Mouse (Mus musculus) neural tube, embryonic 11.5 days (tissue): ENCODE measurements at regions not wholly inside any gene's neighbourhood (a gene's known extent, or its start where the extent isn't known, plus 50 kb on each side); places are given as distances from the start of the nearest gene placed in this dataset.
A peak's percentile ranks its signal among the peaks of the same experiment; 100 is the strongest.
"Not testable (repeated sequence)": the region's sequence is repeated elsewhere in the genome, so short reads cannot be mapped to it uniquely, and the experiment has no call there.

Experiments used
- ATAC-seq: fragments of 200-750 bp; cut with Nextera tagmentation; 2 replicates; pipeline ENCODE4 v1.8.0; 2017; ENCODE audit warnings: moderate number of reproducible peaks, mild to moderate bottlenecking, moderate TSS enrichment, moderate library complexity; ENCODE audit not compliant: insufficient read depth, low FRiP score, low TSS enrichment
- DNase-seq: peaks from one replicate; pipeline ENCODE4 v3.0.0-alpha.2; 2015; ENCODE audit warnings: low spot score
- H3K27ac ChIP-seq: fragments of 300-500 bp; sonication (generic); 2 replicates; pipeline ENCODE4 v1.5.1; 2014; ENCODE audit warnings: low read depth, mild to moderate bottlenecking, low read length
- H3K27me3 ChIP-seq: fragments of 300-500 bp; sonication (generic); 2 replicates; pipeline ENCODE4 v1.6.1; 2014; ENCODE audit warnings: mild to moderate bottlenecking, low read length, mixed read lengths; ENCODE audit not compliant: control insufficient read depth, insufficient read depth
- H3K36me3 ChIP-seq: fragments of 300-500 bp; sonication (generic); 2 replicates; pipeline ENCODE4 v1.6.1; 2014; ENCODE audit warnings: mild to moderate bottlenecking, low read length, moderate library complexity, mixed read lengths; ENCODE audit not compliant: control insufficient read depth, insufficient read depth
- H3K4me1 ChIP-seq: fragments of 300-500 bp; sonication (generic); 2 replicates; pipeline ENCODE4 v1.6.1; 2014; ENCODE audit warnings: low read length, mixed read lengths; ENCODE audit not compliant: control insufficient read depth, insufficient read depth
- H3K4me2 ChIP-seq: fragments of 300-500 bp; sonication (generic); 2 replicates; pipeline ENCODE4 v1.6.1; 2014; ENCODE audit warnings: low read depth, mild to moderate bottlenecking, moderate library complexity
- H3K4me3 ChIP-seq: fragments of 300-500 bp; sonication (generic); 2 replicates; pipeline ENCODE4 v1.5.1; 2014; ENCODE audit warnings: low read depth, low read length
- H3K9ac ChIP-seq: fragments of 300-500 bp; sonication (generic); 2 replicates; pipeline ENCODE4 v1.6.1; 2014; ENCODE audit warnings: mild to moderate bottlenecking, low read length
- H3K9me3 ChIP-seq: fragments of 300-500 bp; sonication (generic); 2 replicates; pipeline ENCODE4 v1.6.1; 2016; ENCODE audit warnings: low read length; ENCODE audit not compliant: control insufficient read depth
- WGBS: fragments of 180-500 bp; shearing (Covaris S2); extraction: QIAGEN DNeasy Blood & Tissue Kit; methylation state at CpG from one replicate; pipeline ENCODE4 v1.1.7; 2014; 5-methylcytosine and 5-hydroxymethylcytosine counted together

GRCm38 (mm10) chr14:33722379-33723145 is 133.6 kb downstream of the Ptpn20 start:
- DNase-seq, H3K4me3 ChIP-seq: not testable (repeated sequence)

DNA sequence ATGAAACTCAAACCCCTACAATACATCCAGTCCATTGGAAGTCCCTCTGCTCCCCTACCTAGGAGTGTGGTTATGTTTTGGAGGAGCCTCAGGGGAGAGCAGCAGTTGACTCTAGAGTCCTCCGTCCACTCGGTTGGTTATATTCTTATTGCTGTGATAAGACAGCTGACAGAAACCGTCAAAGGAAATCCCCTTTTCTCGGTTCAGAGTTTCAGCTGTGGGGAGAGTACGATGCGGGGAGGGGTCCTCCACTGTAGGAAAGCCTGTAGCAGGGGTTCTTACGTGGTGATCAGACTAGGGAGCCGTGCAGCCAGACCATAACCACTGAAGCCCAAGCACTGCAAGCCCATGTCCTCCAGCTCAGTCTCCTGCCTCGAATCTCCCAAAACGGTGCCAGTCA is 137.5 kb downstream of the Ptpn20 start:
- 91% methylated on average over 10 of the region's 10 CpGs for WGBS
- no peak overlapping the region for H3K9ac ChIP-seq
- no peak for ATAC-seq
- H3K4me3 ChIP-seq = no peak overlapping the region
- no peak overlapping the region for H3K27ac ChIP-seq
- peaks cover 2% of the 10 kb centered on the region; the same call in 1 of the 2 replicates for H3K4me1 ChIP-seq
- no peaks in the 10 kb centered on the region for H3K9me3 ChIP-seq
- no peaks in the 10 kb centered on the region for H3K36me3 ChIP-seq
- no peak for DNase-seq
- H3K4me2 ChIP-seq = no peak overlapping the region
- no peaks in the 10 kb centered on the region for H3K27me3 ChIP-seq

More at GRCm38 (mm10) chr14:33722379-33723145, 133.6 kb downstream of the Ptpn20 start:
- H3K9me3 ChIP-seq, H3K27me3 ChIP-seq, H3K27ac ChIP-seq, ATAC-seq, H3K9ac ChIP-seq, H3K4me2 ChIP-seq, H3K36me3 ChIP-seq, H3K4me1 ChIP-seq: not testable (repeated sequence)
- WGBS = 74% methylated on average over 5 of the region's 5 CpGs

DNA sequence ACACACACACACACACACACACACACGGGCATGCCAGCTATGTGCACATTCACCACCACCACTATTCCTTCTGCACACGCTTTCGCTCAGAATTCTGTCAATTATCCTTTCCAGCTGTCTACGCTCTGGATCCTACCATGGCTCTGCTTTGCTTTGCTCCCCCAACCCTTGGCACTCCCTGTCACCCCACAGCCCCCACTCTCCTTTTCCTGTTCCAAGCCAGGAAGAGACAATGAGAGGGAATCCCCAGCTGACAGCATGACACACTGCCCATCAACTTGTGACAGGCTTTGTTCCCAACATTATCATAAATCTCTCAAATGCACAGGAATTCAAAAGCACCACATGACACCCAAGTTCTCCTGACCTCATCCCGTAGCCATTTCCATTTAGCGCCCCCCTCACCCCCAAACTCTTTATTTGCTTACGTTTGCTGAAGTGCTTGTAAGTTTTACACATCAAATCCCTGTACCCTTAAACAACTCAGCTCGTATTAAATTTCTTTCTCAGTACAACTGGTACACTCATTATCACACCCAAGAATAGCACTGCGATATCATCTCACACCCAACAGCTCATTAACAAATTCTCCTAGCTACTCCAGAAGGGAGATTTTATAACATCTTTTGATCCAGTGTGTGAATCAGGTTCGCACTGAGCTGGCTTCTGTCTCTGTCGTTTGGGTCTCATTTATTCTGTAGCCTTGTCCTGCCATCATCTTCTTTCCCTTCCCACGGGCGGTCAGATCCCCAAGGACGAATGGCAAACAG is 140.3 kb downstream of the Ptpn20 start:
- H3K9me3 ChIP-seq = no peaks in the 10 kb centered on the region
- no peaks in the 10 kb centered on the region for H3K36me3 ChIP-seq
- ATAC-seq (peak; percentile 61; the same call in 1 of the 2 replicates), DNase-seq (no peak)
- no peaks in the 10 kb centered on the region for H3K27me3 ChIP-seq
- H3K9ac ChIP-seq = no peak overlapping the region
- H3K4me1 ChIP-seq = peaks cover 7% of the 10 kb centered on the region; the same call in 1 of the 2 replicates
- no peak overlapping the region for H3K27ac ChIP-seq
- H3K4me2 ChIP-seq = no peak overlapping the region
- 57% methylated on average over 14 of the region's 14 CpGs for WGBS
- H3K4me3 ChIP-seq = no peak overlapping the region

- DNase-seq (peak; percentile 46), ATAC-seq (no peak)
These were observed 143.7 kb downstream of the Ptpn20 start for GRCm38 (mm10) chr14:33732698-33733097.

GRCm38 (mm10) chr14:33734446-33735043 is 145.5 kb downstream of the Ptpn20 start:
- ATAC-seq (no peak), DNase-seq (no peak)
- Histone ChIP-seq H3K9ac (no peak overlapping the region), H3K4me3 (no peak overlapping the region), H3K4me2 (no peak overlapping the region), H3K9me3 (no peaks in the 10 kb centered on the region), H3K27me3 (no peaks in the 10 kb centered on the region), H3K27ac (no peak overlapping the region), H3K36me3 (no peaks in the 10 kb centered on the region), H3K4me1 (peaks cover 5% of the 10 kb centered on the region; the same call in 1 of the 2 replicates)
- 74% methylated on average over 5 of the region's 5 CpGs for WGBS

More at GRCm38 (mm10) chr14:33732698-33733097, 143.7 kb downstream of the Ptpn20 start:
- no peaks in the 10 kb centered on the region for H3K9me3 ChIP-seq
- no peak overlapping the region for H3K4me2 ChIP-seq
- H3K36me3 ChIP-seq = no peaks in the 10 kb centered on the region
- no peak overlapping the region for H3K9ac ChIP-seq
- 29% methylated on average over 5 of the region's 5 CpGs for WGBS
- H3K27me3 ChIP-seq = no peaks in the 10 kb centered on the region
- no peak overlapping the region for H3K27ac ChIP-seq
- H3K4me3 ChIP-seq = no peak overlapping the region
- H3K4me1 ChIP-seq = peaks cover 7% of the 10 kb centered on the region; the same call in 1 of the 2 replicates

- H3K4me2 ChIP-seq = no peak overlapping the region
- no peak for DNase-seq
- no peaks in the 10 kb centered on the region for H3K36me3 ChIP-seq
- no peak for ATAC-seq
- H3K4me3 ChIP-seq = no peak overlapping the region
- H3K27ac ChIP-seq = no peak overlapping the region
- no peaks in the 10 kb centered on the region for H3K9me3 ChIP-seq
- no peak overlapping the region for H3K9ac ChIP-seq
- WGBS = 92% methylated on average over 3 of the region's 3 CpGs
- no peaks in the 10 kb centered on the region for H3K27me3 ChIP-seq
- H3K4me1 ChIP-seq = 0 out of 2 replicates have a peak, but pooled peaks cover 5% of the 10 kb centered on the region
These were observed 146.6 kb downstream of the Ptpn20 start for GRCm38 (mm10) chr14:33735653-33736052.

DNA sequence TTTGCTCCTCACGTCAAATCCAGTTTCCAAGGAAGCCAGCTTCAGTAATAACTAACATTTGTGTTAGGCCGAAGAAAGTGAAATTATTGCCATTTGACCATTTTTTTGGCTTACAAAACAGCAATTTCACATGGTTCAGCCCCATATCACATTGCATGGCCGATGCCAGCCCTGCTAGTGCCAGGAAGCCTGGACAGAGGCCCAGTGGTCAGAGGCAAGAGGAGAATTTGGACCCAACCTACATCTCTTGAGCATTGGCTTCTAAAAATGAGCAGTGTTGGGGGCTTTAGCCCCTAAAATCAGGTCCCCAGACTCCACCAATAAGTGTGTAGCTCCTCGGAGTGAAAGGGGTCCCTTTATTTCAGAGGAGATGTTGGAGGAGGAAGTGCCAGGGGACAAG is 157.2 kb downstream of the Ptpn20 start:
- WGBS = 92% methylated on average over 4 of the region's 4 CpGs
- no peak overlapping the region for H3K4me3 ChIP-seq

DNA sequence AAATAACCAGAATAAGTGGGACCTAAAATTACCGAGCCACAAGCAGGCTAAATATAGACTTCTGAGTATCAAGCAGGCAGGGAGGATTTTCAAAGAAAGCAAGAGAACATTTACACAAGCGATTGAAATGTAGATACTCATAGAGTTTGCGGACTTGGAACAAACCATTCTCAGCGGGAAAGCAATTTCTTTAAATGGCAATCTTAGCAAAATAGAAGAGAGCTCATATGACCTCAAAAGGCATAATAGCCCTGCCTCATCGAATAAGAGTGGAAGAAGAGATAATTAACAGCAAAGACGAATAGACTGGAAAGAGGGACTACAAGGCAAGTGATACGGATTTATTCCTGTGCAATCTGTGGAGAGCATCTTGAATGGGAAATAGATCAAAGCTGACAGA is 163.7 kb upstream of the Gdf10 start:
- Histone ChIP-seq H3K36me3 (no peaks in the 10 kb centered on the region), H3K27ac (no peak overlapping the region), H3K9ac (no peak overlapping the region), H3K4me3 (no peak overlapping the region), H3K4me1 (no peaks in the 10 kb centered on the region), H3K27me3 (no peaks in the 10 kb centered on the region), H3K4me2 (no peak overlapping the region), H3K9me3 (no peaks in the 10 kb centered on the region)
- ATAC-seq (no peak), DNase-seq (no peak)
- 56% methylated on average over 7 of the region's 7 CpGs for WGBS

More for the DNA sequence above, 157.2 kb downstream of the Ptpn20 start:
- H3K36me3 ChIP-seq = no peaks in the 10 kb centered on the region
- no peaks in the 10 kb centered on the region for H3K9me3 ChIP-seq
- no peak overlapping the region for H3K27ac ChIP-seq
- no peak for DNase-seq
- H3K9ac ChIP-seq = no peak overlapping the region
- H3K27me3 ChIP-seq = no peaks in the 10 kb centered on the region
- no peaks in the 10 kb centered on the region for H3K4me1 ChIP-seq
- no peak for ATAC-seq
- no peak overlapping the region for H3K4me2 ChIP-seq
